Mouse (Mus musculus) heart, adult 9 months (tissue): ENCODE measurements around the gene Fam161a.
A peak's percentile ranks its signal among the peaks of the same experiment; 100 is the strongest.

Source experiments
- DNase-seq, 2 experiments: peaks; one replicate each; pipeline ENCODE4 v3.0.0; 2022; ENCODE audit warnings: low spot score in 2 of 2

Gene Fam161a

DNA sequence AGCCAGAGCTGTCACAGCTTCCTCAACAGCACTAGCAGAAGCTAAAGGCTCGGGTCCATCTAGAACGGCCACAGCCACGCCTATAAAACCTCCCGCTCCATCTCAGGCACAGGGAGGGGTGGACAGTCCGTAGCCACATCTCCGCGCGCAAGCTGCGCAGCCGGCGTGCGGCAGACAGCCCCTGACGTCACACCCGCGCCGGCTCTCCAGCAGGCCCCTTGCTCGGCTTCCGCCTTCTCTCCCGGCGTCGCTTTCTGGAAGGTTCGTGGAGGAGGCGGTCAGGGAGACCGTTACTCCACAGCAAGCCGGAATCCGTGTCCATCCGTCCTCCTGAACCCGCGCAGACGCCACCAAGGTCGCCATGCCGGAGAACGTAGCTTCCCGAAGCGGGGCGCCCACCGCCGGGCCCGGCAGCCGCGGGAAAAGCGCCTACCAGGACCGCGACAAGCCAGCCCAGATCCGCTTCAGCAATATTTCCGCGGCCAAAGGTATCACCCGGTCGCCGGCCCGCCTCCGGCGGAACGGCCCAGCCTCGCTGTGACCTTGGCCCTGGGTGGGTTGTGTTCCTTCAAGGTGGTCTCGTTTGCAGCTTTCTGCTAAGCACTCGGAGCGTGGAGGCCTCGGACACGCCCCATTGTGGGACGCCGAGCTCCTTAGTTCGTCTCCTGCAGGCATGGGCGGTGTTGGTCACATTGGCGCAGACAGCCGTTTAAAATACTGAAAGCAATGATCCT, 16.8 kb upstream of the Fam161a start, which contains the start of gene Cct4:
Gene Cct4 (plus strand): TSS at position 127 of the 734 bp plus-strand sequence.
- DNase-seq, result peak; percentile 93 to 95

DNA sequence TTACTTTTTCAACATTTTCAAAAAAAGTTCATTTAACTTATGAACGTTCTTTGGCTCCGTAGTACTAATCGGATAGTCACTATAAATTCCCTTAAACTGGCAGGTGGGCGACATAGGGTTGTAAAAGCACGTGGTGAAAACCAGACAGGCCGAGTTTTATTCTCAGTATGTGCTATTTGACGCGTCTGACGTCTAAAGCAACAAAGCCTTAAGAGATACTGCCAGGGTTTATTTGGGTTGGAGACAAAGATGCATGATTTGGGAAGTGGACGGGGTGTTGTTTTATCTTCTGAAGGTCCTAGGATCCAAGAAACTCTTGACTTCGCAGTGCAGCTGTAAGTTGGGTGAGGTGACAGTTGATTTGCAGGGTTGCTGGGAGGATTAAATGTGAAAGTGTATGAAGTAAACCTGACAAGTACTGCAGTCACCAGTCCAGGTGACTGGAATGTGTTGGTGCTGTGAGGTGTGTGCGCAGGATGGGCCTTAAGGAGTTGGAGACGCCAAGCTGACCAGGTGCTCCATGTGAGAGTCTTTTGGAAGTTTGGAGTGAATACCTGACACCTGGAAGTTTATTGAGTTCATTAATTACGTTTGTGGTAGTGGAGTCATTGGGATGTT, 16.0 kb upstream of the Fam161a start:
- DNase-seq, result no peak

DNA sequence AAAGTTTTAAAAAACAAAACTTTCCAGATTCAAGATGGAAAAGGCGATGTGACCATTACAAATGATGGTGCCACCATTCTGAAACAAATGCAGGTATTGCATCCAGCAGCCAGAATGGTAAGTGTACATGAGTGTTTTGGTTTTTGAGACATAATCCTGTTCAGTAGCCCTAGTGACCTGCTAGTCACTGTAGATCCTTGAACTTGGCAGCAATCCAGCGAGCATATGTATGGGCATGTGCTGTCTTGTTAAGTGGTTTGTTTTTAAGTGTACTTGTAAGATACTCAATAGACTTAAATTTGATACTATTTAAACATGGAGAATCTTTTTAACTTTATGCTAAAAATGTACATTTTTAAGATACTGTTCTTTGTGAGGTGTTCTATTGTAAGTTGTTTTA, 13.1 kb upstream of the Fam161a start:
- no peak for DNase-seq

DNA sequence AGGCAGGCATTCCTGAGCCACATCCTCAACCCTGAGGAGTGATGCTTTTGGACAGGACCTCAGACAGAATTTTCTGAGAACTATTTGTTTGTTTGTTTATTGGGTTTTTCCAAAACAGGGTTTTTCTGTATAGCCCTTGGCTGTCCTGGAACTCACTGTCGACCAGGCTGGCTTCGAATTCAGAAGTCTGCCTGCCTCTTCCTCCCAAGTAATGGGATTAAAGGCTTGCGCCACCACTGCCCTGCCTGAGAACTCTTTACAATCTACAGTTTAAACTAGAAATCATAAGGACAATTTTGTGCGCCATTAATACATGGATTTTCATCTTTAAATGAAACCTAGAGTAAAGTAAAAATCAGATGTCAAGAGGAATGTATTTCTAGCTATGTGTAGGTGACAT, 11.9 kb upstream of the Fam161a start:
- no peak for DNase-seq

DNA sequence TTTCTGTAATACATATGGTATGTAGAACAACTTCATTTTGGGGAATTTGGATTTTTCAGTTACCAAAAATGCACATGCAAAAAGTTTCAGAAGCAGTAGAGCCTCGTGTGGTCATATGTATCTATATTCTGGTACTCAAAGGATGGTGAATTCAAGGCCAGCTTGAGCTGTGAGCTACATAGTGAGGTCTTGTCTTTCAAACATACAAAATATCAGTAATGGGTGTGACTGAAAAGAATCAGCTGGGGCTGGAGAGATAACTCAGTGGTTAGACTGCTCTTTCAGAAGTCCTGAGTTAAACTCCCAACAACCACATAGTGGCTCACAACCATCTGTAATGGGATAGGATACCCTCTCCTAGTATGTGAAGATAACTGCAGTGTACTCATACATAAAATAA, 9.0 kb upstream of the Fam161a start:
- DNase-seq, result no peak

DNA sequence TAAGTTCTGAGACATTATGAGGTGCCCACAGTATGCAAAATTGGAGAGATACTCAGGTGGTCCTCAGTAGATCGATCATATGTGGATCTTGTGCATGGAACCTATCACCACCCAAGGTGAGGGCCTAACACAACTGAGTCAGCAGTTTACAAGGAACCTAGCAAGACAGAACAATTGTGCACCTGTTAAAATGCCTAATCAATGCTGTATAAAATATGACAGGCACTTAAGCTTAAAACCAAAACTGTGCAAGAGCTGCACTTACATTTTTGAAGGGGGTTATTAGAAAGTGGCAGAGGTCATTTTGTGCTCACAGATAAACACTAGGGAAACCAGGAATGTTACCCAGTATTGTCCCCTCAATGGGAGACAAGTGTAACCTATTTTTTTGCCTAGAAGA, 2.1 kb upstream of the Fam161a start:
- DNase-seq, result no peak

DNA sequence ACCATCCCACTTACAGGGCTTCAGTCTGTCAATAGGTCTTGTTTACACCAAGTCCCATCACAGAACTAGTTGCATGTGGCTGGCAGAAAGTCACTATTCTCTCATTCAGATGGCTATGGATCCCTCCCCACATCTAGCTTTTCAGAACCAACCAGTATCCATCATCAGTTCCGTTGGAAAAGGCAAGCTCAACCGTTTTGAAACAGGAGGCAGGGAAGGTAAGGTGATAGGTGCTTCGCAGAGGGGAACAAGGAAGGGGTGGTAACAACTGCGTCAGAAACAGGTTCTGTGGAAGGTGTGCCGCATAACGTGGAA, 208 bp upstream of the Fam161a start:
- DNase-seq, result no peak

DNA sequence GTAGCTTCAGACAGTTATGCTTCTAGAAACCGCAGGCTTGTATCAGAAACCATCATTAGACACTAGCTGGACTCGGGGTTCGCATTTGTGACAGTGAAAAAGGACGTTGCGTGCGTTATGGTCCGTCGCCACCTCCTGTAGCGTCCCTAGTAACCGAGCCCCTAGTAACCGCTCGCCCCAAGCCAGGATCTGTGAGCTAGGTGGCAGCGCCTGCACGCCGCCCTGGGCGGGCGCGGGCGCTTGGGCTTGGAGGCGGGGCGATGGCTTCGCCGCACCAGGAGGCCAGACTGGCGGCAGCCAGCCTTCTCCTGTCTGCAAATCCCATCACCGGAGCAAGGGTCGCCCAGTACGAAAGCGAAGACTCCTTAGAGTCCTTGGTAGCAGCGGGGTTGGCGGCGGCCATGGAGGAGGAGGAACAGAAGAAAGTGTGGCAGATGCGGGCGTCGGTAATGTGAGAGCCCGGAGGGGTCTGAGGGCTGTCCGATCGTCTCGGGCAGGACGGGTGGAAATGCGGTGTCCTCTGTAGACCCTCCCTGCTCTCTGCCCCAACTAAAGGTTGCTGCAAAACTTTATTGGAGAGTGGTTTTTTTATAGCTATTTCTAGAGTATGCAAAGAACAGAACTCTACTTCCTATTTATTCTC, 971 bp downstream of the Fam161a start:
- peak; percentile 80 to 81 for DNase-seq

DNA sequence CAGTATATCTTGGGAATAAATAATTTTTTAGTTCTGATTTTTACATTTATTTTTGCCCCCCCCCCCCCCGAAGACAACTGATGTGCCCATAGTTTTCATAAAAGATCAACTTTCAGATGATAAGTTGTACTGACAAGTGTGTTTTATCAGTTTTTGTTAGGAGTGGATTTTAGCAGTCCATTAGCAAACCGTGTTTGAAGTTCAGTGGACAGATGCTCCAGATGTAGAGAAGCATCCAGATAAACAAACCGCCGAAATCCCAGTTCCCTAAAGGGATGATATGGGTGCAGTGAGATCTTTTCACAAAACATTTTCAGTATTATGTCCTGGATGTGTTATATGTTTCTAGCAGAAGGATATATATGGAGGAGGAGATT, 1.5 kb downstream of the Fam161a start:
- DNase-seq, result no peak

DNA sequence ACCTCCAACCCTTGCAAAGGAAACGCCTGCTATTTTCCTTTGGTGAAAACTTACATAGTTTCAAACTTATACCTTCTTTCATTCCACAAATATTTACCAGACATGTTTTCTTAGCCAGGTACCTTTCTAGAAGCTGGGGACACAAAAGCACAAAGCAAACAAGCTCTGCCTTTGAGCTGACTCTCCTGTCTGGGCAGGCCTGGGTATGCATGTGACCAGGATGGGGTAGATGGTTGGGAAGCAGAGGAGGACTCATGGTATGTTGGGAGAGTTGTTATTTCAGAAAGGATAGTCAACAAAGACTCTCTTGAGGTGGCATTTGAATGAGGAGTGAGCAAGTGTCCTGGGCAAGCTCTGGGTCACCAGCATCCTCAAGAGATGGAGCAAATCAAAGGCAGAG, 5.8 kb downstream of the Fam161a start:
- DNase-seq, result no peak

DNA sequence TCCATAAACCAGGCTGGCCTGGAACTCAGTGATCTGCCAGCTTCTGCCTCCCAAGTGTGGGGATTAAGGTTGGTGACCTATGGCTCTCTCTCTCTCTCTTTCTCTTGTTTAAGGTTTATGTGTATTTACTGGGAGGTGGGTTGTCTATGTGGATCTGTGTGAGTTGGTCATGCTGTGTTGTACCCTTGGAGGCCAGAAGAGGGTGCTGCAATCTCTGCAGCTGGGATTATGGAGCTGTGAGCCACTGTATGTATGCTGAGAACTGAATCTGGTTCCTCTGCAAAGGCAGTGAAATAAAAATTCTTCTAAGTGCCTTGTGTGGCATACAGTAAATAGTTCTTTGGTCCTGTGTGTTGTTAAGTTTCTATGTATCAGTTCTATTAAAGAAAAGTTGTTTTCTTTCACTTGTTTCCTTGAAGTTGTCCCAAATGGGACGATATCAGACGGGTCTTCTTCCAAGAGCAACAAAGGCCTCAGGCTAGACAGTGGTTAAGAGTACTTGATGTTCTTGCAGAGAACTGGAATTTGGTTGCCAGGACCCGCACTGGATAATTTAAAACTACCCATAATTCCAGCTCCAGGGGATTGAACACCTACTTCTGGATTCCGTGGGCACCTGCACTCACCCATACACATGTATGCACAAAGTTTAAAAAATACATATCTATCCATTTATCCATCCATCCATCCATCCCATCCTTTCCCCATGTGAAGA, 6.4 kb downstream of the Fam161a start:
- no peak for DNase-seq

DNA sequence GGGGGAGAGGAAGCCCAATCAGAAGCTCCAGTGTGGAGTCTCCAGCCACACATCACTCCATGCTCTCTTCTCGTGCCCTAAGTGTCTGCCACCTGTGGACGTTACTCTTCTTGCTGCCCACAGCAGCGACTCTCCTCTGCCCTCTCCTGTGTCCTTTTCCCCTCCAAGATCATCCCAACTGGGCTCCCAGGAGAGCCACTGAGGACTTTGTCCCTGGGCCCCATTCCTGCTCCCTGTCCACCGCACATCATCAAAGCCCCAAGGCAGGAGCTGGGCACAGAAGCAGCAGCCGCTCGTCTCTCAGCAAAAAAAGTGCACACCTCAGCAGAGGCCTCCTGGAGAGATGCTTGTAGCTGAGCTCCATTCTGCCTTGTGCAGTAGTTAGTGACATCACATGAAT, 7.7 kb downstream of the Fam161a start:
- DNase-seq, result no peak

DNA sequence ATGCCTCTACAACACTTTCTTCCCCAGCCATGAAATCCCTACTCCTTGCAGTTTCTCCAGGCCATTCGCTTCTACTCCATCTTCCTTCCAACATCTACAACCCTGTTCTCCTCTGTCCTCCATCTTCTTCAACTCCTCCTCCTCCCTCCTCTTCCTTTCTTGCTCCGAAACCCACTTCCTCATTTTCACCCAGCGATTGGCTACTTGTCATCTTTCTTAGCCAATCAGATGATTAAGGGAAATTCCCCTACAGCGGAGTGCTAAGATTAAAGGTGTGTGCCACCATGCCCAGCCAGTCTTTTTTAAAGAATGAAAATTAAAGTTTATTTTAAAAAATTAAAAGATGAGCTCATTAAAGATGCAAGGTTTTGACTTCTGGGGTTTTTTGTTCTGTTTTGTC, 10.6 kb downstream of the Fam161a start:
- DNase-seq, result no peak

DNA sequence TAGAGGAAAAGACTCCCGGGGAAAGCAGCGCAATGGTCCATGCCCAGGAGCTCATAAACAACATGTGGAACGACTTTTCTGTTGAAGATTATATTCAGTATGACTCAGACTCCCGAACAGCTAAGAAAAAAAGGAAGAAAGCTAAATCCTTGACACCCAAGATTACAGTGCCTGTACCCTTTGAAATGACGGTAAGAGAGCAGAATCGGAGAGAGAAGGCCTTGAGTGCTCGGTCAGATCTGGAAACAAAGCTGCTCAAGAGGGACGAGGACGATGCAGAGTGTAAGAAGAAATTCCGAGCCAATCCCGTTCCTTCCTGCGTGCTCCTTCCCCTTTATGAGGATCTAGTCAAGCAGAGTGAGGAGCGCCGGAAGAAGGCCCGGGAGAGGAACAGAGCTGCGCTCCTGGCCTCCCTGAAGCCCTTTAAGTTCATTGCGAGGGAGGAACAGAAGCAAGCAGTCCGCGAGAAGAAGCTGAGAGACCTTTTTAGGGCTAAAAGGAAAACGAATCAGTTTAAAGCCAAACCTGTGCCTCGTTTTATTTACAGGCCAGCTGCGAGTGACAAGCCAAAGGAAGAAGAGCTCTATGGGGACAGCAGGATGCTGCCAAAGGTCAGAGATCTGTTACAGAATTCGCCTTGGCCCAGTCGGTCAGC, 12.9 kb downstream of the Fam161a start:
- DNase-seq, result peak in 1 of 2 experiments; percentile 9

DNA sequence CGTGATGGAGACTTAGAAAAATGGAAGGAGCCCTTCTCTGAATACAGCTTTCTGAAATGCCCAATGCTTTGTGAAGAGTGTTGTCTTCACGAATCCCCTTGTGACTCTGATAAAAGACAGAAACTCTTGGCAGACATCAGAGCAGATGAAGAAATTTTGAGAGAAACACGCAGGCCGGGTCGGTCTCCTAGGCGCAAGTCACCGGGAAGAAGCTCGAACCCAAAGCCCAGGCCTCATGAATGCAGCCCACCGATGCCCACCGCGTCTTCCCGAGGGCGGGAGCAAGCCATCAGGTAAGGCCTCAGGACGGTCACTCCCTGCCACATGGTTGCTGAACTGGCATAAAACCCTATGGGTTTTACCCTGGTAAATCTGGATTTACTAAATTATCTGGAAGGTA, 13.5 kb downstream of the Fam161a start:
- DNase-seq, result peak in 1 of 2 experiments; percentile 4

DNA sequence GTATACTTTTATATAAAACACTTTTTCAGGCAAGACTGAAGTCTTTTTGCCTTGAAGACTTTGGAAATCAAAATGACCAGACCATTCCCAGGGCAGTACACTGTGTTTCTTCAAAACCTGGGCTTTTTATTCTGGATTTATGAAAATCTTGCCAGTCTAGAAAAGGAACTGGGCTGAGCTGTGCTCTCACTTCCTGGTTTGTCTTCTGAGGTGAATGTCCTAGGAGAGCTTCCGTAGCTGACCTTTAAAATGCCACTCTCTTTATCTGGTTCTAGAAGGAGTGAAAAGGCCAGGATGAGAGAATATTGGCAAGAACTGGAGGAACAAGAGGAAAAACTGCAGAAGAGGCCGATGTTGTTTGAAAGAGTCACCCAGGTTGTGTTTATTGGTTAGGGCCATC, 15.8 kb downstream of the Fam161a start:
- DNase-seq, result no peak

DNA sequence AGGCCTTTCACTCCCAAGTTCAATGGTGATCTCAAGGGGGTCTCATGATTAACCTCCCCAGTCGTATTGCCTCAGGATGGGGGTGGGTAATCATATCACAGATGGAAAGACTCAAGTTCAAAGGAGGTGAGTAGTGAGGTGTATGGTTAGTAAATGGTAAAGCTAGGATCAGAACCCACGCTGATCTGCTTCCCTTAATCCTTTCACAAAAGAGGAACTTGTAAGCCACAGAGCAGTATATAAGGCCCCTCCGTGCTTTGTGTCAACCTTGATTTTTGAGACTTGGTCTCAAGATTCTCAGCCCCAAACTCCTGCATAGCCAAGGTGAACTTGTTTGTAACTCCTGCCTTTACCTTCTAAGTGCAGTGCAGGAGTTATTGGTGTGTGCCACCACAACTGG, 16.8 kb downstream of the Fam161a start:
- no peak for DNase-seq

DNA sequence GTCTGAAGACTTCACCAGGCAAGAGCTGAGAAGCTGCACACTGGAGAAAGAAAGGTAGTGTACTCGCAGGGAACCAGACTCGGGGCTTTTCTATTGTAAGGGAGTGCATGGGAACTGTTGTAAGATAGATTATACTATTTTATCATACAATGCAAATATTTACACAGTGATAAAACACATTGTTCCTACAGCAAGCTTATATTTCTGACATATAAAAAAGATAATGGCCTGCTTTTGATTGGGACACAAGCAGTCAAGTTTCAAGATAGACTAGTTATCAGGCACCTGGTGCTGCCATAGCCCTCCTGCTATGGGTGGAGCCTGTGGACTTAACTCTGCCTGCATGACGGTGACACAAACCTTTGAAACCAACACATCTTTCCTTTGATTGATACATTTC, 21.6 kb downstream of the Fam161a start:
- no peak for DNase-seq

DNA sequence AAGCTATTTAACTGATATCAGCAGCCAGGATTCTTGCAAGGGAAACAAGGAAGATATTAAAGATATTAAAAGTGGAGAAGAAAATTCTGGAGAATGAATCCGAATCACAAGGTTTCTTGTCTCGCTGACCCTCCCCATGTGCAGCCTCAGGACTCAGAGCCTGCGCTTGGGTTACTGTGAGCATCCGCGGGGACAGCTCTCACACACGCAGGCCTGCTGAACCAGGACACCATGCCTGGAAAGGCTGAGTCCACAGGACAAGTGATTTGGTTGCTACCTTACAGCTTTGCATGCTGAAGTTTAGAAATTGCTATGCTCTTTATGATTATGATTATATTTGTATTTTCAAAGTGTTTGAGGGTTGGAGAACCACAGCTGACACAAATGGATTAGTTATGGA, 22.1 kb downstream of the Fam161a start:
- no peak for DNase-seq

DNA sequence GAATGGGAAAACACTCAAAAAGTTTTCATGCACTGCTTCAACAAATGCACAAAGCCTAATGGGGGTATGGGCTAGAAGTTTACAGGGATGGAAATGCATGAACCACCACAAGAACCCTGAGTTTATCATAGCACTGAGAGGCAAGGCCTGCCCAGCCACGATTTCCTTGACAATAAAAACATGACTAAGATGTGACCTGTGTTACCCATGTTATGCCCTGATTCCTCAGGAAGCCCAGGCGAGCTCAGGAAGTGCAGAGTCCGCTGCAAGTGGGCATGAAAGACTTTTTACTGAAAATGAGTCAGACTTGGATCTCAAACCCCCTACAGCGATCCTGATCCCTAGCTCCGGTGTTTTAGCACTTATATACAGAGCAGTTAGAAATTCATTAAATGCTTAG, 39.9 kb downstream of the Fam161a start:
- no peak for DNase-seq

DNA sequence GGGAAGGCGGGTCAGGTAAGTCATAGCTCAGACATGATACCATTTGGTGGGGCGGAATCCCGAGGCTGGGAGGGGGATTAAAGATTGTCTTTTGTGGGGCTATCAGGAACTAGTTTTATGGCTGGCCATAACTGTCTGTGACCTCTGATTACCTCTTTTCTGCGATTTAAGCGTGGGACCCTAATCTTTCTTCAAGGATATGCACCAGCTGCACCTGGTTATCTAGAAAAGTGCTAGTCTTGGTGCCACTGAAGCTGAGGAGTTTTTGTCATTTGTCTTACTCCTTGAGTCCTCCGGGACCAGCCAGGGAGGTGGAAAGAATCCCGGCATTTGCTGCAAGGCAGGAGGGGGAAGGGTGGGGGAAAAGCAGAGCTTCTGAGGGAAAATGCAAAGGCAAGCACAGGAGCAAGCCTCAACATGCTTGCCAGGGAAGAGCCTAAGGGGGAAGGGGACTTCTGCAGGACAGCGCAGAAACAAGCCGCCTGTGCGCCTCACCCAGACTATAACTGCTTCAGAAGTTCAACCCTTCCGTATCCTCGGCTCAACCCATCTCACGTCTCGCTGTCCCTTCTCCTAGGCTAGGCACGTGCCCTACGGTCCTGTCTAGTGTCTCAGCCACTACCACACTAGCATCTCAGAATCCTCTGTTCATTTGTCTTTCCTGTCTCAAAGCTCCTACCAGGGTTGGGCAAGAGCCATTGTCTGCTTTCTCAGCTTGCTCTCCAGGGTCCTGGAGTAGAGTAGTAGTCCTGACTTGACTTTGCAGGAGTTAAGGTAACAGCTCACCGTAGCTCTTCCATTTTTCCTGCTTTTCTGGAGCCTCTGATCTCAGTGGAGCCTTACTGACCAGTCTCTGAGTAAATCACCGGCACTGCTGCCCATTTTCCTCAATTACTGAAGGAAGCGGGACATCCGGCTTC, 40.6 kb downstream of the Fam161a start:
- DNase-seq, result peak in 1 of 2 experiments; percentile 4
